Mouse (Mus musculus) spleen, embryonic (tissue): ENCODE data around the gene Pcgf2.

Source experiments
- CTCF ChIA-PET: fragments of 350-600 bp; sonication (Branson Sonifier 250); formaldehyde crosslinking; loops from one replicate; lab custom pipeline; 2022; lab: Charles Lee

Gene Pcgf2

GRCm38 (mm10) chr11:97696669-97697068 is 3.6 kb downstream of the Pcgf2 start:
- CTCF ChIA-PET, result no interaction called here

GRCm38 (mm10) chr11:97695712-97696401 is 4.4 kb downstream of the Pcgf2 start:
- CTCF ChIA-PET, result interaction anchor here (0.6 kb wide), 1 partner anchor 296 kb away, joined by 3 read pairs; no protein-coding TSS in a partner anchor

GRCm38 (mm10) chr11:97694921-97695711 is 5.2 kb downstream of the Pcgf2 start:
- CTCF ChIA-PET, result interaction anchor here (0.6 kb wide), 1 partner anchor 58 kb away, joined by 3 read pairs; no protein-coding TSS in a partner anchor

- CTCF ChIA-PET, result interaction anchor here (0.5 to 0.6 kb wide), 2 partner anchors 58 to 523 kb away, joined by 3 read pairs; no protein-coding TSS in a partner anchor
These were observed 5.9 kb downstream of the Pcgf2 start for GRCm38 (mm10) chr11:97694435-97694834.

GRCm38 (mm10) chr11:97689861-97690260 is 10.4 kb downstream of the Pcgf2 start:
- CTCF ChIA-PET, result interaction anchor here (0.6 to 1.0 kb wide), 3 partner anchors 35 to 191 kb away, joined by 3 to 5 read pairs (median 3); no protein-coding TSS in a partner anchor

- CTCF ChIA-PET, result no interaction called here
These were observed 13.2 kb downstream of the Pcgf2 start for GRCm38 (mm10) chr11:97687061-97687460.

GRCm38 (mm10) chr11:97686322-97686908 is 13.9 kb downstream of the Pcgf2 start:
- CTCF ChIA-PET, result interaction anchor here (0.6 to 1.2 kb wide), 2 partner anchors 40 to 378 kb away, joined by 3 to 21 read pairs; no protein-coding TSS in a partner anchor

- CTCF ChIA-PET, result interaction anchor here (0.6 to 1.2 kb wide), 2 partner anchors 39 to 377 kb away, joined by 3 to 21 read pairs; no protein-coding TSS in a partner anchor
These were observed 14.5 kb downstream of the Pcgf2 start, which contains the start of gene Cisd3 for GRCm38 (mm10) chr11:97685613-97686321. Gene Cisd3 (plus strand): TSS chr11:97685826.

- CTCF ChIA-PET, result interaction anchor here (1.0 to 1.3 kb wide), 2 partner anchors 24 to 26 kb away, joined by 6 to 8 read pairs; no protein-coding TSS in a partner anchor
These were observed 15.5 kb downstream of the Pcgf2 start for GRCm38 (mm10) chr11:97684766-97685165.

GRCm38 (mm10) chr11:97684063-97684680 is 16.1 kb downstream of the Pcgf2 start:
- CTCF ChIA-PET, result interaction anchor here (0.6 to 1.3 kb wide), 3 partner anchors 23 to 118 kb away, joined by 3 to 8 read pairs (median 6); no protein-coding TSS in a partner anchor

GRCm38 (mm10) chr11:97682504-97683055 is 17.7 kb downstream of the Pcgf2 start:
- CTCF ChIA-PET, result interaction anchor here (1.0 kb wide), 1 partner anchor 16 kb away, joined by 3 read pairs; no protein-coding TSS in a partner anchor

GRCm38 (mm10) chr11:97680430-97680829 is 19.9 kb downstream of the Pcgf2 start:
- CTCF ChIA-PET, result interaction anchor here (1.0 kb wide), 1 partner anchor 12 kb away, joined by 3 read pairs; no protein-coding TSS in a partner anchor

- CTCF ChIA-PET, result no interaction called here
These were observed 22.0 kb downstream of the Pcgf2 start for GRCm38 (mm10) chr11:97678301-97678700.

- CTCF ChIA-PET, result interaction anchor here (0.6 kb wide), 1 partner anchor 32 kb away, joined by 3 read pairs; no protein-coding TSS in a partner anchor
These were observed 22.5 kb downstream of the Pcgf2 start for GRCm38 (mm10) chr11:97677842-97678241.

- CTCF ChIA-PET, result interaction anchor here (0.6 kb wide), 1 partner anchor 32 kb away, joined by 3 read pairs; no protein-coding TSS in a partner anchor
These were observed 22.9 kb downstream of the Pcgf2 start for GRCm38 (mm10) chr11:97677381-97677780.

GRCm38 (mm10) chr11:97676050-97676754 is 24.1 kb downstream of the Pcgf2 start:
- CTCF ChIA-PET, result interaction anchor here (0.5 to 0.7 kb wide), 3 partner anchors 13 to 636 kb away, joined by 4 to 5 read pairs (median 4); partner anchors contain the start of gene Mllt6

- CTCF ChIA-PET, result no interaction called here
These were observed 27.1 kb downstream of the Pcgf2 start for GRCm38 (mm10) chr11:97673148-97673547.

- CTCF ChIA-PET, result interaction anchor here (0.5 kb wide), 1 partner anchor 95 kb away, joined by 8 read pairs; the partner anchor contains the start of gene Srcin1
These were observed 29.1 kb downstream of the Pcgf2 start for GRCm38 (mm10) chr11:97671177-97671527.
